Comparison of ENCODE assay signal across 8 mouse cellular contexts in the genomic region with DNA sequence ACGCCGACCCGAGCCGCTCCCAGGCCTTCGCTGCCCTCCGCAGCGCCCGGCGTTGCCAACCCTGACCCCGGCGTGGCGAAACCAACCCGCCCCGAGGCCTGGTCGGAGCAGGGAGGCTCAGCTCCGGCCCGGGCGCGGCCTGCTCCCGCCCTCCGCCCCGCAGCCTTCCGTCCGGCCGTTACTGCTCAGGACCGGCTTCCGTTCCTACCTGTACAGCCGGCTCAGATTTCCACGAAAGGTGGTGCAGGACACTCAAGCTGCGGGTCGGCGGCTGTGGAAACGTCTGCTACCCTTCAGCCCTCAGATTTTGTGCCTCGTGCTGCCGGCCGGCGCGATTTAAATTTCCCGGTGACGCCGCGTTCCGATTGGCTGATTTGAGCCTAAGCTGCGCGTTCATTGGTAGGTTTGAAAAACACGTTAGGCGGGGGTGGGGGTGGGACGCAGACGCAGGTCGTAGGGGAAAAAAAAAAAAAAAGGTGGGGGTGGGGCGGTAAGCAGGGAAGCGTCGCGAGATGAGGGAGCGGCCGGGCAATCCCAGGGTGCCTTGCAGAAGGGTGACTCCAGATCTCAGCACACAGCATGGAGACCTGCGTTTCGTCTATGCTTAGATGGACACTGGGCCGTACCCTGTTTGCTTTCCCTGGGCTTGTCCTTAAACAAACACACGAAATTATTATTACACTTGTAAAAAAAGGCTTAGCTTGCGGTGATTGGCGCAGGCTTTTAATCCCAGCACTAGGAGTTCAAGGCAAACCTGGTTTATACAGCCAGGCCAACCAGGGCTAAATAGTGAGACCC. TPM values are rescaled to one million over a fixed set of nuclear protein-coding genes. Genes with fewer than 3 reads are reported as not detected.
A peak's percentile ranks its signal among the peaks of the same experiment; 100 is the strongest.
DNase-seq lines count a peak whose midpoint lies in the region; ATAC-seq and TF ChIP-seq lines count a peak whose summit lies in the region.

TSS of gene Kpna2 (minus strand) at position 391 of the 798 bp plus-strand sequence.

- peak within 1 kb of the TSS; percentile 99 for H3K4me3 ChIP-seq in forebrain, embryonic 10.5 days
- H3K4me3 ChIP-seq in heart, embryonic 15.5 days, result peak within 1 kb of the TSS; percentile 82
- peak within 1 kb of the TSS; percentile 99 to 100 for H3K4me3 ChIP-seq in liver, embryonic 14.5 days (ENCODE audit: insufficient read depth in 1 of 2, low read depth in 2 of 2, low read length in 2 of 2)
- H3K4me3 ChIP-seq in neural tube, embryonic 11.5 days (ENCODE audit: low read depth, low read length), result peak within 1 kb of the TSS; percentile 74
- H3K4me3 ChIP-seq in stomach, postnatal 0 days (ENCODE audit: low read depth, low read length), result peak within 1 kb of the TSS; percentile 85

- H3K27me3 ChIP-seq in forebrain, embryonic 10.5 days (ENCODE audit: poor library complexity, severe bottlenecking), result no peaks in the 10 kb centered on the region
- no peaks in the 10 kb centered on the region for H3K27me3 ChIP-seq in heart, embryonic 15.5 days
- no peaks in the 10 kb centered on the region for H3K27me3 ChIP-seq in liver, embryonic 14.5 days (ENCODE audit: control insufficient read depth, insufficient read depth, low read length)
- no peaks in the 10 kb centered on the region for H3K27me3 ChIP-seq in neural tube, embryonic 11.5 days (ENCODE audit: control insufficient read depth, insufficient read depth, low read length)
- H3K27me3 ChIP-seq in stomach, postnatal 0 days (ENCODE audit: control insufficient read depth, insufficient read depth, low read length), result no peaks in the 10 kb centered on the region

- peaks cover 54% of the 10 kb centered on the region for H3K4me1 ChIP-seq in forebrain, embryonic 10.5 days
- peaks cover 22% of the 10 kb centered on the region for H3K4me1 ChIP-seq in heart, embryonic 15.5 days (replicated peaks)
- peaks cover 28 to 29% of the 10 kb centered on the region in 2 experiments for H3K4me1 ChIP-seq in liver, embryonic 14.5 days (replicated peaks; ENCODE audit: control insufficient read depth in 2 of 2, insufficient read depth in 2 of 2, low read length in 1 of 2)
- H3K4me1 ChIP-seq in neural tube, embryonic 11.5 days (ENCODE audit: control insufficient read depth, insufficient read depth, low read length), result peaks cover 9% of the 10 kb centered on the region; the same call in 1 of the 2 replicates
- H3K4me1 ChIP-seq in stomach, postnatal 0 days (replicated peaks; ENCODE audit: control insufficient read depth, insufficient read depth), result no peaks in the 10 kb centered on the region

- H3K4me2 ChIP-seq in heart, embryonic 15.5 days, result peak within 1 kb of the TSS; percentile 76
- H3K4me2 ChIP-seq in liver, embryonic 14.5 days (ENCODE audit: low read depth), result peak within 1 kb of the TSS; percentile 94
- H3K4me2 ChIP-seq in neural tube, embryonic 11.5 days (ENCODE audit: low read depth), result peak within 1 kb of the TSS; percentile 55
- peak within 1 kb of the TSS; percentile 76 for H3K4me2 ChIP-seq in stomach, postnatal 0 days (replicated peaks; ENCODE audit: low read depth)

- H3K9ac ChIP-seq in heart, embryonic 15.5 days, result peak within 1 kb of the TSS; percentile 82
- H3K9ac ChIP-seq in liver, embryonic 14.5 days (replicated peaks), result peak within 1 kb of the TSS; percentile 98
- peak within 1 kb of the TSS; percentile 79 for H3K9ac ChIP-seq in neural tube, embryonic 11.5 days (ENCODE audit: low read length)
- peak within 1 kb of the TSS; percentile 85 for H3K9ac ChIP-seq in stomach, postnatal 0 days (ENCODE audit: low read length)

- no peaks in the 10 kb centered on the region for H3K9me3 ChIP-seq in forebrain, embryonic 10.5 days
- H3K9me3 ChIP-seq in heart, embryonic 15.5 days (replicated peaks), result no peaks in the 10 kb centered on the region
- no peaks in the 10 kb centered on the region for H3K9me3 ChIP-seq in liver, embryonic 14.5 days (ENCODE audit: control insufficient read depth, low read length)
- H3K9me3 ChIP-seq in neural tube, embryonic 11.5 days (ENCODE audit: control insufficient read depth, low read length), result no peaks in the 10 kb centered on the region
- H3K9me3 ChIP-seq in stomach, postnatal 0 days (ENCODE audit: control insufficient read depth, low read length), result no peaks in the 10 kb centered on the region

- peak within 1 kb of the TSS; percentile 100 for H3K27ac ChIP-seq in forebrain, embryonic 10.5 days
- peak within 1 kb of the TSS; percentile 90 for H3K27ac ChIP-seq in heart, embryonic 15.5 days
- peak within 1 kb of the TSS; percentile 78 for H3K27ac ChIP-seq in liver, embryonic 14.5 days
- H3K27ac ChIP-seq in neural tube, embryonic 11.5 days (ENCODE audit: low read depth, low read length), result peak within 1 kb of the TSS; percentile 36
- H3K27ac ChIP-seq in stomach, postnatal 0 days (replicated peaks), result peak within 1 kb of the TSS; percentile 91

- TF ChIP-seq CTCF in liver, embryonic 14.5 days (IDR thresholded peaks at IDR 0.05; ENCODE audit: low read depth), result no peak
- no peak for TF ChIP-seq CTCF in stomach, postnatal 0 days (IDR thresholded peaks at IDR 0.05; ENCODE audit: low read depth)

- under 1% methylated on average over 61 of the region's 62 CpGs for WGBS in forebrain, embryonic 10.5 days
- WGBS in heart, embryonic 15.5 days, result under 1% methylated on average over 58 of the region's 62 CpGs
- under 1% methylated on average over 62 of the region's 62 CpGs for WGBS in liver, embryonic 14.5 days (ENCODE audit: insufficient replicate concordance)
- WGBS in neural tube, embryonic 11.5 days, result 1% methylated on average over 59 of the region's 62 CpGs
- under 1% methylated on average over 62 of the region's 62 CpGs for WGBS in stomach, postnatal 0 days

- peaks cover 41% of the 10 kb centered on the region for H3K36me3 ChIP-seq in forebrain, embryonic 10.5 days (replicated peaks)
- H3K36me3 ChIP-seq in heart, embryonic 15.5 days, result peaks cover 29% of the 10 kb centered on the region
- H3K36me3 ChIP-seq in liver, embryonic 14.5 days (replicated peaks; ENCODE audit: control insufficient read depth, insufficient read depth, low read depth), result peaks cover 41% of the 10 kb centered on the region
- H3K36me3 ChIP-seq in neural tube, embryonic 11.5 days (ENCODE audit: control insufficient read depth, insufficient read depth, low read length), result peaks cover 9% of the 10 kb centered on the region
- 0 out of 2 replicates have a peak, but pooled peaks cover 2% of the 10 kb centered on the region for H3K36me3 ChIP-seq in stomach, postnatal 0 days (ENCODE audit: control insufficient read depth, insufficient read depth, low read length)

- peak; percentile 89 for DNase-seq in c-Kit-negative CD71-positive TER-119-positive erythroid progenitor cells, embryonic 14.5 days (ENCODE audit: low read depth, low spot score)
- peak; percentile 91 for DNase-seq in forebrain, embryonic 10.5 days (ENCODE audit: extremely low spot score, low spot score)
- peak; percentile 94 to 95 for DNase-seq in kidney, postnatal 25 days
- peak; percentile 90 to 92 (median 91) for DNase-seq in liver, embryonic 14.5 days (ENCODE audit: low read depth in 3 of 3, low spot score in 3 of 3)
- DNase-seq in neural tube, embryonic 11.5 days (ENCODE audit: low spot score), result peak; percentile 93
- peak; percentile 94 for DNase-seq in stomach, postnatal 0 days (ENCODE audit: low spot score)

- ATAC-seq in CD4-positive, CD25-positive, alpha-beta regulatory T cell, adult 4 months, result peak; percentile 94
- peak; percentile 91 for ATAC-seq in heart, embryonic 15.5 days (replicated peaks; ENCODE audit: insufficient number of reproducible peaks, insufficient read depth, low FRiP score, low read depth)
- peak; percentile 87 for ATAC-seq in liver, embryonic 14.5 days (ENCODE audit: insufficient read depth)
- peak; percentile 89 for ATAC-seq in neural tube, embryonic 11.5 days (ENCODE audit: insufficient read depth, low FRiP score, low TSS enrichment)
- ATAC-seq in stomach, postnatal 0 days (ENCODE audit: low FRiP score, low TSS enrichment), result peak; percentile 98

- TF ChIP-seq EP300 in liver, embryonic 14.5 days (IDR thresholded peaks at IDR 0.05; ENCODE audit: low read depth), result peak; percentile 62; the same call in 1 of the 2 replicates
- peak; percentile 96 for TF ChIP-seq EP300 in stomach, postnatal 0 days (optimal IDR thresholded peaks at IDR 0.05)

RNA-seq across cellular contexts. Expression of gene Kpna2, which starts in this region (rescaled TPM):
- 100 to 1,000 TPM; 115 to 134 TPM for polyA plus RNA-seq in CD4-positive, CD25-positive, alpha-beta regulatory T cell, adult 4 months (2017; shearing (Covaris generic))
- 799 and 813 TPM in 2 replicates for polyA plus RNA-seq in forebrain, embryonic 10.5 days (2016; fragmentation: Nextera tagmentation; extraction: Ambion mirVana)
- polyA plus RNA-seq in heart, embryonic 15.5 days (2015; fragmentation: Nextera tagmentation; extraction: Ambion mirVana), result 231 and 256 TPM in 2 replicates
- 133 and 158 TPM in 2 replicates for polyA plus RNA-seq in liver, embryonic 14.5 days (2012; rRNA removed)
- polyA plus RNA-seq in liver, embryonic 14.5 days (2014; fragmentation: Nextera tagmentation; extraction: Ambion mirVana), result 277 and 283 TPM in 2 replicates
- 632 and 636 TPM in 2 replicates for polyA plus RNA-seq in neural tube, embryonic 11.5 days (2014; fragmentation: Nextera tagmentation; extraction: Ambion mirVana)
- polyA plus RNA-seq in stomach, postnatal 0 days (2015; fragmentation: Nextera tagmentation; extraction: Ambion mirVana), result 146 and 158 TPM in 2 replicates

Comparison
In these comparisons a context has a peak if more than half of its experiments do, and no peak if none do; other contexts are left out.
1. Peak in every context shown above with its lines: DNase-seq, ATAC-seq, H3K4me3 ChIP-seq and H3K27ac ChIP-seq.
2. H3K27ac ChIP-seq: peak in every context shown above with its lines; median percentile 100 in forebrain, embryonic 10.5 days; 91 in stomach, postnatal 0 days; 90 in heart, embryonic 15.5 days; 78 in liver, embryonic 14.5 days; 36 in neural tube, embryonic 11.5 days.